Mouse (Mus musculus) cerebellum, adult 2 months (tissue): ENCODE measurements around the gene Grhpr.

Experiments
- CTCF ChIP-seq: fragments of 200-500 bp; IDR thresholded peaks from 2 replicates; pipeline ENCODE4 v1.5.1; 2011; ENCODE audit warnings: low read depth, mild to moderate bottlenecking, control low read depth, low read length, moderate library complexity, borderline replicate concordance; ENCODE audit not compliant: insufficient read depth
- POLR2A ChIP-seq: fragments of 200-500 bp; IDR thresholded peaks from 2 replicates; pipeline ENCODE4 v1.6.1; 2011; ENCODE audit warnings: low read length, control low read depth, borderline replicate concordance; ENCODE audit not compliant: insufficient read depth

- TF ChIP-seq CTCF (no peak), POLR2A (no peak)
These were observed 28.2 kb upstream of the Grhpr start for GRCm38 (mm10) chr4:44953041-44953440.
